Mouse (Mus musculus): ENCODE data around the gene Gpd1l.
"Not testable (repeated sequence)": the region's sequence is repeated elsewhere in the genome, so short reads cannot be mapped to it uniquely, and the experiment has no call there.

Gpd1l gene

DNA sequence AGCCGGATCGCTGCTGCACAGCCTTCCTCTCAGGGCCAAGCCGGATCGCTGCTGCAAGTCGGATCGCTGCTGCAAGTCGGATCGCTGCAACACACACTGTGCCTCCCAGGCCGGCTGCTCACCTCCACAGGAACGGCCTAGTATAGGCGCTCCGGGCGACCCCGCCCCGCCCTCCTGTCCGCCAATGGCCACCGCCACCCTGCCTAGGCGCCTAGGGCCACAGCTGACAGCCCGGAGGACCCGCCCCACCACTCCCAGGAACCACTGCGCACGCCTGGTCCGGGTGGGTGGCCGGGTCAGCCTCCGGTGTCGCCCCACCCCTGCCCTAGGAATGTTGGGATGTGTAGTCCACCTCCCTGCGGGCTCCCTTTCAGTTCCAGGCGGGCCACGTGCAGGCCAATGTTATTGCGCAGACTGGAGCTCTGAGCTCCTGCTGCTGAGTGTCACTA, at the start of gene Gpd1l:
TSS of gene Gpd1l (minus strand) at position 265 of the 449 bp plus-strand sequence.
- peak; percentile 95 for DNase-seq (ENCODE audit: low read depth, low spot score)

DNA sequence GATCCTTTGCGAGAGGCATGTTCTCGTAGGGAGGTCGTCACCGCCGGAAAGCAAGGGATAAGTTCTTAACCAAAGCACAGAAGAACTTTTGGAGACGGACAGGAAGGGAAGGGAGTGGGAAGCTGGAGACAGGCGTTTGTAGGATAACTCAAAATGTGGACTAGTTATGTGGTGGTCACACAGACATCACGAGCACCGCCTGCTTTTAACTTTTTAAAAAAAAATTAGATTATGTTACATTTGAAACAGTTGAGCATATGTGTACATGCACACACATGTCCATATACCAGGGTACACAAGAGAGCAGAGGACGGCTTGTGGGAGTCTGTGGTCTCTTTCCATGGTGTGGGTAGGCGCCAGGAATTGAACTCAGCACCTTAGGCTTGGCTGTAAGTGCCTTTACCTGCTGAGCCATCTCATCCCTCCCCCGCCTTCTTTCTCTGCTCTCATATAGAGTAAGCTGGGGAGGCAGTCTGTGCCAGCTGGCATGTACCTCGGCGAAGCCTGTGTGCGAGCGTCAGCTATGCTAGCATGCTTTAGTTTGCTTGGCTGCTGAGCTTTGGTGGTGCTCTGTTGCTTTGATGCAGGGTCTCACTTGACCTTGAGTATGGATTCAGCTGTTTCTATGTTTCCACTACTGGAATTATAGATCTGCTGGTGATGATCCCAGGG, 49.0 kb upstream of the Gpd1l start, which contains the start of gene Rps27rt:
TSS of gene Rps27rt (minus strand) at position 51 of the 672 bp plus-strand sequence.
- DNase-seq (ENCODE audit: low read depth, low spot score), result no peak

DNA sequence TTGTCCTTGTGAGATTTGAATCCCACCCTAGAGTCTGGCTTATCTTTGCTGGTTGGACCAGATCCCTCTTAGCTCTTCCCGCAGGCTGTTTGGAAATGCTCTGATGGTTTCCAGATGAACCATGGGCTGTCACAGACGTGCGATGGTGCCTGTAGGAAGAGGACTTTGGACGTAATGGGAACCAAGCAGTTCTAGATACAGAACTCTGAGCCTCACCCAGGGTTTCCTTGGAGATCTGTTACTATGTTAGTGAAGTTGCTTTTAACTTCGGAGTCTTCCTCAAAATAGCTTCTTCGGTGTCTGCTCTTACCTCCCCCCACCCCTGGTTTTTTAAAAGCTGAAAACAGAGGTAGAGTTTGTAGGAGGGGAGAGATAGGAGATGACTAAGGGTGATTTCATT, 46.2 kb upstream of the Gpd1l start:
- DNase-seq (ENCODE audit: low read depth, low spot score), result no peak

- peak; percentile 67 for DNase-seq (ENCODE audit: low read depth, low spot score)
These were observed 44.7 kb upstream of the Gpd1l start, which contains the start of gene Osbpl10 for GRCm38 (mm10) chr9:114978281-114979111. TSS of gene Osbpl10 (plus strand) at chr9:114978569.

GRCm38 (mm10) chr9:114977461-114978280, 43.9 kb upstream of the Gpd1l start:
- no peak for DNase-seq (ENCODE audit: low read depth, low spot score)

DNA sequence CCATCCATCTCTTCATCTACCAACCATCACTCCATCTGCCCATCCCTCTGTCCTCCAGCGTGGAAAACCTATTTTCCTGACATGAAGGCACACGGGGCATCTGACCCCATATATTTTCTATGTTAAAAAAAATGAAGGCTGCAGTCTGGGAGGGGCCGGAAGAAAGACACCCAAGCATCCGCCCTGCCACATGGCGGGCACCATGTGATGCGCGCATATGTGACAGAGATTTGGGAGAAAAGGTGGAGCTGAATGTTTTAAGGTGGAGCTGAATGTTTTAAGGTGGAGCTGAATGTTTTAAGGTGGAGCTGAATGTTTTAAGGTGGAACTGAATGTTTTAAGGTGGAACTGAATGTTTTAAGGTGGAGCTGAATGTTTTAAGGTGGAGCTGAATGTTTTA, 32.5 kb upstream of the Gpd1l start:
- DNase-seq (ENCODE audit: low read depth, low spot score), result not testable (repeated sequence)

DNA sequence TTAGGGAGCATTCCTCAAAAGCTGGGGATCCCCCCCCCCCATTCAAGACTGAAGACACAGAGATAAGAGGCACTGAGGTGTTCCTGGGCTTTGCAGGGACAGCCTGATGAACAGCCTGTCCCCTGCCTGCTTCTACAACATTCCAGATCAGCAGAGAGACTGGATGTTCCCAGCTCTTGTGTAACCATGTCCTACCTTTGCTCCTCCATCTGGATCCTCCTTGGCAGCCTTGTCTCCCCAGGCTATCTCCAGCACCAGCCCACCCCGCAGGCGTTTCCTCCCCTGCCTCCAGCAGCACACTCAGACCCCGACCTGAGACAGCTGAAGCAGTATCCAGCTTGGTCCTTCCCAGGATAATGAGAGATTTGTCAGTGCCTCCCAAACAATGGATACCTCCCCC, 30.3 kb upstream of the Gpd1l start:
- no peak for DNase-seq (ENCODE audit: low read depth, low spot score)

GRCm38 (mm10) chr9:114960844-114961243, 27.1 kb upstream of the Gpd1l start:
- no peak for DNase-seq (ENCODE audit: low read depth, low spot score)

DNA sequence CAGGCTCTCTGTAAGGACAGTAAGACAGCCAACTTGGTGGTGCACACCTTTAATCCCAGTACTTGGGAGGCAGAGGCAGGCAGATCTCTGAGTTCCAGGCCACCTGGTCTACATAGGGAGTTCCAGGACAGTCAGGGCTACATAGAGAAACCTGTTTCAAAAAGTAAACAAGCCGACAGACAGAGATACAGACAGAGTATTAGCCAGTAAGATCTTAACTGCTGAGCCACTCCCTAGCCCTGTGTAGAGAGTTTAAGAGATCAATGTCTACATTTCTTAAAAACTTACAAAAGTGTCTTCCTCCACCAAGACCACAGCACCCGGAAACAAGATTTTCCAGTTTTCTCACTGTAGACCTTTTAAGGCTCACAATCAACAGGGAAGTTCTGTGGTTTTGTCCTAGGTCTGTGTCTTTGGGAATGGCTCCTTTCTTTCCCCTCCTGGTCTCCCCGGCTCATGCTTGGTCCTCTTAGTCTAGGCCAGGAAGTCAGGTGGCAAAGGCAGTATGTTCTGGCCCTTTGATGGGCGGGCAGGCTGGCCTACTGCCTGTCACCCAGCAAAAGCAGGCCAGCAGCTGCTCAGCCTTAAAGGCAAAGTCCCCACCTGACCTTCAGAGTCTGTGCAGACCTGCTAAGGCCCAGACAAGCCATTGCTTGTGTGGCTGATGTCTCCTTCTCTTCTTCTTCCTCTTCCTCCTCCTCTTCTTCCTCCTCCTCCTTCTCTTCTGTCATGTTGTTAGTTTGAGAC, 26.4 kb upstream of the Gpd1l start:
- peak; percentile 79 for DNase-seq (ENCODE audit: low read depth, low spot score)

GRCm38 (mm10) chr9:114956945-114957344, 23.2 kb upstream of the Gpd1l start:
- DNase-seq (ENCODE audit: low read depth, low spot score), result no peak

DNA sequence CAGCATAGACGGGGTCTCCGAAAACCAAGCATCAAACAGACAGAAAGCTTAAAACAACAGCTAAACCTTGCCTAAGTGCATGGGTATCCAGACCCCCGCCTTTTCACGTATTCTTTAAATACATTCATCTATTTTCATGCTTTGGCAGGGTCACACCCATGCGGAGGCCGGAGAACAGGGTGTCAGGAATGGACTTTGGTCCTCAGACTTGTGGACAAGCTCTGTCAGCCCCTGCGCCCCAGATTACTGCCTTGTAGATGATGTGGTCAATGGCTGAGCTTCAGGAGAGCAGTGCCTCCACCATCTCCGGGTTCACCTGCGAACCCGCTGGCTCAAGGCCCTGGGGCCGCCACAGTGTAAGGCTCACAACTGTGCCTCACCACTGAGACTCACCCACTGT, 21.6 kb upstream of the Gpd1l start:
- DNase-seq (ENCODE audit: low read depth, low spot score), result no peak

GRCm38 (mm10) chr9:114952866-114953265, 19.1 kb upstream of the Gpd1l start:
- no peak for DNase-seq (ENCODE audit: low read depth, low spot score)

GRCm38 (mm10) chr9:114948395-114948794, 14.6 kb upstream of the Gpd1l start:
- DNase-seq (ENCODE audit: low read depth, low spot score), result no peak

GRCm38 (mm10) chr9:114945576-114945975, 11.8 kb upstream of the Gpd1l start:
- DNase-seq (ENCODE audit: low read depth, low spot score), result no peak

- DNase-seq (ENCODE audit: low read depth, low spot score), result no peak
These were observed 10.9 kb upstream of the Gpd1l start for GRCm38 (mm10) chr9:114944642-114945041.

DNA sequence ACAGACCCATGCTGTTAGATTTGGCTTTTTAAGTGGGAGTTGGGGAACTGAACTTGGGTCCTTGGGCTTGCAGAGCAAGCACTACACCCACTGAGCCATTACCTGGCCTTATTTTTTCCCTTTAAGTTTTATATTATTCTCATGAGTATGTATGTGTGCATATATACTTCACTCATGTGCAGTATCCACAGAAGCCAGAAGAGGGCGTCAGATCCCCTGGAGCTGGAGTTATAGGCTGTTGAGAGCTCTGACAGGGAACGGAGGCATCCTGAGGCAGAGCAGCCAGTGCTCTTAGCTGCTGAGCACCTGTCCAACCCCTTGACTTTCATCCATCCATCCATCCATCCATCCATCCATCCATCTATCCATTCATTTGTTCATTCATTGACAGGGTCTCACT, 2.9 kb upstream of the Gpd1l start:
- DNase-seq (ENCODE audit: low read depth, low spot score), result no peak

GRCm38 (mm10) chr9:114935321-114935720, 1.5 kb upstream of the Gpd1l start:
- DNase-seq (ENCODE audit: low read depth, low spot score), result no peak

GRCm38 (mm10) chr9:114934231-114934630, 444 bp upstream of the Gpd1l start:
- DNase-seq (ENCODE audit: low read depth, low spot score), result no peak

- no peak for DNase-seq (ENCODE audit: low read depth, low spot score)
These were observed 607 bp downstream of the Gpd1l start for GRCm38 (mm10) chr9:114933037-114933722.

- DNase-seq (ENCODE audit: low read depth, low spot score), result no peak
These were observed 1.2 kb downstream of the Gpd1l start for GRCm38 (mm10) chr9:114932607-114933006.
